Mouse (Mus musculus) bone marrow macrophage, adult 2 months (primary cell): ENCODE measurements around the gene Timp4.
"Not testable (repeated sequence)": the region's sequence is repeated elsewhere in the genome, so short reads cannot be mapped to it uniquely, and the experiment has no call there.

Experiments used
- CTCF ChIP-seq: IDR thresholded peaks from 2 replicates; pipeline ENCODE4 v1.5.1; 2012; ENCODE audit warnings: low read depth, mild to moderate bottlenecking, low read length, moderate library complexity
- POLR2A ChIP-seq: IDR thresholded peaks from 2 replicates; pipeline ENCODE4 v1.6.1; 2012; ENCODE audit warnings: mild to moderate bottlenecking, low read depth, low read length, borderline replicate concordance

GRCm38 (mm10) chr6:115240431-115240830, 11.6 kb downstream of the Timp4 start:
- TF ChIP-seq POLR2A, CTCF: not testable (repeated sequence)
